Mouse (Mus musculus) frontal cortex, postnatal 10 days (tissue): ENCODE measurements around the gene Tmpo.

ENCODE experiments used
- DNase-seq, 2 experiments: peaks; one replicate each; pipeline ENCODE4 v3.0.0; 2022; ENCODE audit warnings: low spot score in 2 of 2, mixed read lengths in 1 of 2

Tmpo gene

GRCm38 (mm10) chr10:91109841-91110240 lies 71.3 kb downstream of the Tmpo start:
- DNase-seq: no peak

GRCm38 (mm10) chr10:91105981-91106380 lies 75.1 kb downstream of the Tmpo start:
- DNase-seq: no peak

- DNase-seq: no peak
Measured at GRCm38 (mm10) chr10:91102799-91103590, 78.1 kb downstream of the Tmpo start.

GRCm38 (mm10) chr10:91101936-91102335 lies 79.2 kb downstream of the Tmpo start:
- DNase-seq: no peak

- no peak for DNase-seq
Measured at GRCm38 (mm10) chr10:91100101-91100500, 81.0 kb downstream of the Tmpo start.

GRCm38 (mm10) chr10:91098056-91098455 lies 83.1 kb downstream of the Tmpo start:
- DNase-seq: no peak
